Mouse (Mus musculus): ENCODE results near the gene Tor1aip2.

The Tor1aip2 gene

DNA sequence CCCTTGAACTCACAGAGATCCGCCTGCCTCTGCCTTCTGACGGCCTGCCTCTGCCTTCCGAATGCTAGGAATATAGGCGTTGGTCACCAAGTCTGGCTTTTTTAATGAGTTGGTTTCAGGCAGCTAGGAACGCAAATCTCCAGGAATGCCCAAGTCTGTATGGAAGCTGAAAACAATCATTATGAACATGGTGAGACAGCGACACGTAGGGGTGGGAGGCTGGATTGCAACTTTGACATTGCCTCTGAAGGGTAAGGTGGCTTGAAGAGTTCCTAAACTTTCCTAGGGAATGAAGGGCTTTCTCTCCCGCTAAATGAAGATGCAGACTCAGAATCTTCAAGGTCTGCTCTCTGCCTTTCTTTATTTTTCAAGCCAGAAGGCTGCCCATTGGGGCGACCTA lies 75.9 kb downstream of the Tor1aip2 start:
- DNase-seq (ENCODE audit: low spot score) = no peak

DNA sequence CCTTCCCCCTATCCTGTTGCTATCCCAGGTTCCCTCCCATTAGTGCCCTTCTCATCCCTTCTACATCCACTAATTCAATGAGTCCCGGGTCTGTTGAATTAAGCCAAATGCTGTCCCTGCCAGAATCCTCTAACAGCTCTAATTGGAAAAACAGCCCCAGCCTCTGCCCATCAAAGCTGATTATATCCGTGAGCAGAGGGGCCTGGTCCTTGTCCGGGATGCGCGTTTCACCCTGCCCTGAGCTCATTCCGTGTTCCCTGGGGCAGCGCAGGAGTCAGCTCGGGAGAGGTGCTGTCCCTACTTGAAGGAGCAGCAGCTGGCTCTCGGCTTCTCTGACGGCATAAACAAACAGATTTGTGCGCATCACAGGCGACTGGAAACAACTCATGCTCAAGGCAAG lies 76.5 kb downstream of the Tor1aip2 start:
- no peak for DNase-seq (ENCODE audit: low spot score)

- DNase-seq (ENCODE audit: low spot score) = no peak
Observed at GRCm38 (mm10) chr1:156112142-156112541, 76.9 kb downstream of the Tor1aip2 start.

- no peak for DNase-seq (ENCODE audit: low spot score)
Observed at GRCm38 (mm10) chr1:156113884-156114499, 78.8 kb downstream of the Tor1aip2 start.

GRCm38 (mm10) chr1:156116770-156117169 lies 81.6 kb downstream of the Tor1aip2 start:
- DNase-seq (ENCODE audit: low spot score) = no peak
